Mouse (Mus musculus) limb, embryonic 14.5 days (tissue): Measurements from ENCODE around the gene Gigyf1. TPM values are rescaled to one million over a fixed set of nuclear protein-coding genes. Genes with fewer than 3 reads are reported as not detected.
A peak's percentile ranks its signal among the peaks of the same experiment; 100 is the strongest.

Source experiments
- ATAC-seq: fragments of 200-750 bp; cut with Nextera tagmentation; 2 replicates; pipeline ENCODE4 v1.8.0; 2017; ENCODE audit warnings: low read depth, moderate number of reproducible peaks, moderate TSS enrichment; ENCODE audit not compliant: low FRiP score
- DNase-seq: peaks from one replicate; pipeline ENCODE4 v3.0.0-alpha.2; 2015; ENCODE audit warnings: low spot score
- H3K27ac ChIP-seq: fragments of 300-500 bp; sonication (generic); replicated peaks from 2 replicates; pipeline ENCODE4 v1.5.1; 2014; ENCODE audit warnings: low read depth, mild to moderate bottlenecking, low read length, moderate library complexity, mixed read lengths
- H3K27me3 ChIP-seq: fragments of 300-500 bp; sonication (generic); 2 replicates; pipeline ENCODE4 v1.6.1; 2014; ENCODE audit warnings: low read length, mixed read lengths; ENCODE audit not compliant: control insufficient read depth, insufficient read depth
- H3K36me3 ChIP-seq: fragments of 300-500 bp; sonication (generic); 2 replicates; pipeline ENCODE4 v1.6.1; 2014; ENCODE audit warnings: mild to moderate bottlenecking, low read length, moderate library complexity, mixed read lengths; ENCODE audit not compliant: control insufficient read depth, insufficient read depth
- H3K4me1 ChIP-seq: fragments of 300-500 bp; sonication (generic); 2 replicates; pipeline ENCODE4 v1.6.1; 2014; ENCODE audit warnings: antibody characterized with exemption, low read length, mixed read lengths; ENCODE audit not compliant: control insufficient read depth, insufficient read depth
- H3K4me2 ChIP-seq: fragments of 300-500 bp; sonication (generic); replicated peaks from 2 replicates; pipeline ENCODE4 v1.6.1; 2014; ENCODE audit warnings: low read depth, mild to moderate bottlenecking, low read length, moderate library complexity; ENCODE audit not compliant: severe bottlenecking
- H3K4me3 ChIP-seq: fragments of 300-500 bp; sonication (generic); replicated peaks from 2 replicates; pipeline ENCODE4 v1.5.1; 2014; ENCODE audit warnings: low read length
- H3K9ac ChIP-seq: fragments of 300-500 bp; sonication (generic); 2 replicates; pipeline ENCODE4 v1.6.1; 2014; ENCODE audit warnings: mild to moderate bottlenecking, low read depth, low read length, moderate library complexity; ENCODE audit not compliant: severe bottlenecking
- H3K9me3 ChIP-seq: fragments of 300-500 bp; sonication (generic); 2 replicates; pipeline ENCODE4 v1.6.1; 2016; ENCODE audit warnings: low read length; ENCODE audit not compliant: control insufficient read depth
- POLR2A ChIP-seq: fragments of 200-500 bp; IDR thresholded peaks from 2 replicates; pipeline ENCODE4 v1.8.0; 2012; ENCODE audit warnings: inconsistent platforms, mild to moderate bottlenecking, moderate library complexity, borderline replicate concordance; ENCODE audit not compliant: insufficient read depth, insufficient read length; ENCODE audit errors: extremely low read depth
- WGBS: fragments of 180-500 bp; shearing (Covaris S2); extraction: QIAGEN DNeasy Blood & Tissue Kit; methylation state at CpG from one replicate; pipeline ENCODE4 v1.1.7; 2014; 5-methylcytosine and 5-hydroxymethylcytosine counted together
- polyA plus RNA-seq, 2 experiments: library from polyadenylated mRNA; depleted of rRNA in 1 of 2; stranded (reverse) in 1 of 2; unstranded in 1 of 2; fragments of >200 nt; fragmentation: Nextera tagmentation in 1 of 2; extraction: Ambion mirVana in 1 of 2; gene quantifications; 2 replicates each; pipeline versions ENCODE4 v1.2.1 to v1.2.3; 2012 to 2014

The Gigyf1 gene
- polyA plus RNA-seq, 2 experiments: 11.8 to 45.1 TPM

DNA sequence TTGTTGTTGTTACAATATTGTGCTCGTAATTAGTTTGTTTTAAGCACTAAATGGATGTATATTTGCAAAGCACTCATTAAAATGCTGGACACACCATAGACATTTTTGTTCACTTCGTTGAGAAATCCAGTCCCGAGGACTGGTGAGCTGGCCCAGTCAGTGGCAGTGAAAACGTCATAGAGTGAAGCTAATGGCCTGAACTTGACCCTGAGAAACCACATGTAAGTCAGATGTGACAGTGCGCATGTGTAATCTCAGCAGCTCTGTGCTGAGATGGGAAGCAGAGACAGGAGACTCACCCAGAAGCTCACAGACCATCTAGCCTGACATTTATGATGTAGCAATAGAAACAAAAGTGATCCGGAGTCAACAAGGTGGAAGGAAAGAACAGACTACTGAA is 26.6 kb downstream of the Gigyf1 start:
- no peak for DNase-seq
- no peaks in the 10 kb centered on the region for H3K36me3 ChIP-seq
- no peak overlapping the region for H3K9ac ChIP-seq
- no peak overlapping the region for H3K4me2 ChIP-seq
- no peaks in the 10 kb centered on the region for H3K9me3 ChIP-seq
- H3K27me3 ChIP-seq: no peaks in the 10 kb centered on the region
- 61% methylated on average over 6 of the region's 6 CpGs for WGBS
- H3K27ac ChIP-seq: no peak overlapping the region
- no peak for ATAC-seq
- no peaks in the 10 kb centered on the region for H3K4me1 ChIP-seq
- TF ChIP-seq POLR2A: no peak
- H3K4me3 ChIP-seq: no peak overlapping the region

GRCm38 (mm10) chr5:137545596-137545995 is 27.2 kb downstream of the Gigyf1 start:
- H3K36me3 ChIP-seq: no peaks in the 10 kb centered on the region
- H3K9me3 ChIP-seq: no peaks in the 10 kb centered on the region
- no peak for TF ChIP-seq POLR2A
- no peak overlapping the region for H3K27ac ChIP-seq
- no peak overlapping the region for H3K4me2 ChIP-seq
- H3K9ac ChIP-seq: no peak overlapping the region
- no peaks in the 10 kb centered on the region for H3K27me3 ChIP-seq
- DNase-seq: no peak
- no peak for ATAC-seq
- 75% methylated on average over 4 of the region's 4 CpGs for WGBS
- no peaks in the 10 kb centered on the region for H3K4me1 ChIP-seq
- H3K4me3 ChIP-seq: no peak overlapping the region

- Histone ChIP-seq H3K4me1 (no peaks in the 10 kb centered on the region), H3K4me3 (no peak overlapping the region), H3K36me3 (no peaks in the 10 kb centered on the region), H3K9me3 (no peaks in the 10 kb centered on the region), H3K4me2 (no peak overlapping the region), H3K27me3 (peaks cover 11% of the 10 kb centered on the region; the same call in 1 of the 2 replicates), H3K9ac (no peak overlapping the region), H3K27ac (no peak overlapping the region)
- TF ChIP-seq POLR2A: no peak
- ATAC-seq: no peak
- no peak for DNase-seq
- 86% methylated on average over 2 of the region's 2 CpGs for WGBS
Measured at GRCm38 (mm10) chr5:137549840-137550239, 31.5 kb downstream of the Gigyf1 start.

- Histone ChIP-seq H3K27me3 (peaks cover 11% of the 10 kb centered on the region; the same call in 1 of the 2 replicates), H3K9ac (no peak overlapping the region), H3K4me1 (no peaks in the 10 kb centered on the region), H3K4me2 (no peak overlapping the region), H3K9me3 (no peaks in the 10 kb centered on the region), H3K36me3 (no peaks in the 10 kb centered on the region), H3K4me3 (no peak overlapping the region), H3K27ac (no peak overlapping the region)
- DNase-seq: no peak
- WGBS: 62% methylated on average over 5 of the region's 5 CpGs
- no peak for ATAC-seq
- TF ChIP-seq POLR2A: no peak
Measured at GRCm38 (mm10) chr5:137551119-137551518, 32.8 kb downstream of the Gigyf1 start.

DNA sequence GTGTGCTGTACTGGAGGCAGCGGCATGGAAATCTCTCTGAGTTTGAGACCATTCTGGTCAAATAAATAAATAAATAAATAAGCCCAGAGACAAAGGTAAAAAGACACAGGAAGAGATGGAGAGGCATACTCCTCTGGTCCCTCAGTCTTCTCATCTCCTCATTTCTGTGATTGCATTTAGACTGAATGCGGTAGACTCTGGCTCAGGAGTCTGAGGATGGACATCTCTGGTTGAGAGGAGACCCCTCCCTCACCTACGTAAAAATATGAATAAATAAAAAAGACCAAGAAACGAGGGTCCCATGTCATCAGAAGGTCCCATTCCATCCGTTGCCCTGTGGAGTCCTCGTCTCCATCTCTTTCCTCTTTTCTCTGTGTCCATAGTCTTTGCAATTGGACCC is 34.7 kb downstream of the Gigyf1 start:
- H3K9ac ChIP-seq: no peak overlapping the region
- no peak for DNase-seq
- no peaks in the 10 kb centered on the region for H3K9me3 ChIP-seq
- peak overlapping the region; percentile 3; the same call in 1 of the 2 replicates for H3K4me3 ChIP-seq
- H3K4me2 ChIP-seq: peak overlapping the region; percentile 35
- H3K27me3 ChIP-seq: peaks cover 11% of the 10 kb centered on the region; the same call in 1 of the 2 replicates
- no peak for TF ChIP-seq POLR2A
- H3K4me1 ChIP-seq: no peaks in the 10 kb centered on the region
- 24% methylated on average over 6 of the region's 6 CpGs for WGBS
- no peak overlapping the region for H3K27ac ChIP-seq
- ATAC-seq: no peak
- no peaks in the 10 kb centered on the region for H3K36me3 ChIP-seq

DNA sequence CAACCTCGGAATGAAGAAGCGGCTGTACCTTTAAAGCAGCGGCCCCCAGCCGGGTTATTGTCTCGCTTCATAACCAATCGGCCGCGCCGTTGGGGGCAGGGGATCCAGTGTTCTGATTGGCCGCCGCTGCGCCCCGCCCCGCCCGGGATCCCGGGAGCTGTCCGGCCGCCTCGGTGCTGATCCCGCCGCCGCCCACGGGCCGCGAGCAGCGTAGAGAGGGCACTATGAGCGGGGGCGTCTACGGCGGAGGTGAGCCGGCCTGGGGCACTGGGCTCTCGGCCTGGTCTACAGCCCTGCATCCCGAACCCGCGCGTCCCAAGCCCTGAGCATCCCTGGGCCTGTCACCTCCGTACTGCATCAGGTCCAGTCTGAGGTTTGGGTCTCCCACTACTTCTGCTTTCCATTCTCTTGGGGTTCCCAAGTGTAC is 35.1 kb downstream of the Gigyf1 start, which contains the start of gene Actl6b:
Gene Actl6b (plus strand): TSS at position 107 of the 427 bp plus-strand sequence.
- H3K9me3 ChIP-seq: no peaks in the 10 kb centered on the region
- peaks cover 11% of the 10 kb centered on the region; the same call in 1 of the 2 replicates for H3K27me3 ChIP-seq
- no peak for TF ChIP-seq POLR2A
- H3K4me1 ChIP-seq: no peaks in the 10 kb centered on the region
- H3K9ac ChIP-seq: no peak within 1 kb of the TSS
- H3K4me3 ChIP-seq: peak within 1 kb of the TSS; percentile 3; the same call in 1 of the 2 replicates
- ATAC-seq: peak; percentile 90
- 2% methylated on average over 37 of the region's 37 CpGs for WGBS
- no peak within 1 kb of the TSS for H3K27ac ChIP-seq
- DNase-seq: peak; percentile 71
- H3K36me3 ChIP-seq: no peaks in the 10 kb centered on the region
- peak within 1 kb of the TSS; percentile 35 for H3K4me2 ChIP-seq
